Mouse (Mus musculus) Patski (cell line): Measurements from ENCODE around the gene Uap1. TPM values are rescaled to one million over a fixed set of nuclear protein-coding genes. Genes with fewer than 3 reads are reported as not detected.

Source experiments
- ATAC-seq: fragments of 100-300 bp; one replicate; pipeline ENCODE4 v1.8.0; 2021
- CTCF ChIA-PET: fragments of 350-600 bp; sonication (Branson Sonifier 250); formaldehyde crosslinking; loops from one replicate; lab custom pipeline; 2022; ENCODE audit warnings: inconsistent platforms; lab: Charles Lee
- POLR2A ChIA-PET: fragments of 350-600 bp; sonication (Branson Sonifier 250); formaldehyde crosslinking; loops from one replicate; lab custom pipeline; 2022; ENCODE audit warnings: antibody characterized with exemption, inconsistent platforms; lab: Charles Lee
- DNase-seq: peaks from one replicate; pipeline ENCODE4 v3.0.0-alpha.2; 2011; ENCODE audit warnings: low read depth, low spot score
- H3K27me3 ChIP-seq: fragments of 371-371 bp; one replicate; pipeline ENCODE4 v1.5.1; 2021
- CTCF ChIP-seq: fragments of 100-300 bp; IDR thresholded peaks from one replicate; pipeline ENCODE4 v1.5.1; 2021
- in situ Hi-C: fragments of 300-500 bp; cut with MboI; formaldehyde crosslinking; loops from 3 replicates; pipeline ENCODE4 v1.11.1; 2018; ENCODE audit warnings: low pct_unique_long_range_greater_than_20kb, mixed read lengths
- polyA plus RNA-seq: library from polyadenylated mRNA; unstranded; gene quantifications from one replicate; pipeline ENCODE4 v1.2.3, GENCODE M21; 2021

Uap1 gene
- polyA plus RNA-seq, 1 experiment from 2014 or later, result 75.2 TPM

DNA sequence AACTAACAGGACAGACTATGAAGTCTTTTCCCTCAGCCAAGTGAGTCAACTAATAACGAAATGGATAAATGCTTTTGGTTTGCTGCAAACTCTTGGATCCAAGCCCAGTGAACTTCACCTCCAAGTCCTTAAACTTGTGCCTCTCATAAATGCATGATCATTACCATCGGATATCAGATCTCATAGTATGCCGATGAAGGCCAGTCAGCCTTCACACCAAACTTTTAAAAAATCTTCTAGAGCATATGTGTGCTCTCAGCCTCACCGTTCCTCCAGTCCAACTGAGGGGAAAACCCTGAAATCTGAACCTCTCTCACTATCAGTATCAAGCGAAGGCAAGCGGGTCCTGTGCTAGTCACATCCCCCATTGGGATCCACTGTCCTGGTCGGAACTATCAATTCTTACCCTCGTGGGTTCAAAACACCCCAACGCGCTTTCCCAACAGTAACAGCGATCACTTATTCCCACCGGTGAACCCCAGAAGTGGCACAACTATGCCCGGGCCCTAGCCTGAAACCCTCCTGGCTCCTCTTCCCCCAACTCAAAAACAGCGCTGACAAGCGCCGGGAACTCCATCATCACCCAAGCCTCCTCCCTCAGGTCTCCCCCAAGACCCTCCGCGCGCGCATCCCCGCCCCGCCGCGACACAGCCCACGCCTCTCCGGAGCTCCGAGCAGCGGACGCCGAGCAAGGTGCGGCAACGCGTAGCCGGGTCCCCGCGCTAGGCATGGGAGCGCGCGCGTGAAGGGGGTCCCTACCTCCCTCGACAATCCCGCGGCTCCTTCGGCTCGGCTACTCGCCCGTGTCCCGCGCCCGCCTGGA is 555 bp downstream of the Uap1 start:
- POLR2A ChIA-PET, result interaction anchor here (0.7 kb wide), 1 partner anchor 14 kb away, joined by 3 read pairs; no protein-coding TSS in a partner anchor
- in situ Hi-C loops, result no loop called here
- no peak for TF ChIP-seq CTCF
- no peaks in the 10 kb centered on the region for H3K27me3 ChIP-seq
- CTCF ChIA-PET, result interaction anchor here (0.8 kb wide), 1 partner anchor 13 kb away, joined by 3 read pairs; no protein-coding TSS in a partner anchor
- DNase-seq (no peak), ATAC-seq (peak; percentile 59)

DNA sequence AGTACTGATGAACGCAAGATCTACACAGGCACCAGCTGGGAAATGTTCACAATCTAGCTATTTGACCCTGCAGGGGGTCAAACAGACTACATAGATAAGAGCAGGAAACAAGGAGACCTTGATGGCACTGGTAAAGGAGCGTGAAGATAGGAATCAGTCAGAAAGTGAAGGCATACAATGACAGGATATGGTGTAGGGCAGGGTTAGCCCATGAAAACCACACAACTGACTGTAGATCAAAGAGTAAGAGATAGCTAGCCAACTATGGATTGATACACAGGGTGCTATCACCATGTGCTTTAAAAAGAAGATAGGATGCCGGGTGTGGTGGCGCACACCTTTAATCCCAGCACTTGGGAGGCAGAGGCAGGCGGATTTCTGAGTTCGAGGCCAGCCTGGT is 7.0 kb downstream of the Uap1 start:
- no peak for DNase-seq
- CTCF ChIA-PET, result interaction anchor here (2.0 kb wide), 1 partner anchor 15 kb away, joined by 6 read pairs; no protein-coding TSS in a partner anchor
- H3K27me3 ChIP-seq, result no peaks in the 10 kb centered on the region
- POLR2A ChIA-PET, result no interaction called here
- TF ChIP-seq CTCF, result no peak
- in situ Hi-C loops, result no loop called here
- no peak for ATAC-seq

- DNase-seq (no peak), ATAC-seq (no peak)
- H3K27me3 ChIP-seq, result no peaks in the 10 kb centered on the region
- in situ Hi-C loops, result no loop called here
- TF ChIP-seq CTCF, result no peak
- CTCF ChIA-PET, result no interaction called here
- POLR2A ChIA-PET, result no interaction called here
Measured at GRCm38 (mm10) chr1:170164913-170165312, 9.8 kb downstream of the Uap1 start.

DNA sequence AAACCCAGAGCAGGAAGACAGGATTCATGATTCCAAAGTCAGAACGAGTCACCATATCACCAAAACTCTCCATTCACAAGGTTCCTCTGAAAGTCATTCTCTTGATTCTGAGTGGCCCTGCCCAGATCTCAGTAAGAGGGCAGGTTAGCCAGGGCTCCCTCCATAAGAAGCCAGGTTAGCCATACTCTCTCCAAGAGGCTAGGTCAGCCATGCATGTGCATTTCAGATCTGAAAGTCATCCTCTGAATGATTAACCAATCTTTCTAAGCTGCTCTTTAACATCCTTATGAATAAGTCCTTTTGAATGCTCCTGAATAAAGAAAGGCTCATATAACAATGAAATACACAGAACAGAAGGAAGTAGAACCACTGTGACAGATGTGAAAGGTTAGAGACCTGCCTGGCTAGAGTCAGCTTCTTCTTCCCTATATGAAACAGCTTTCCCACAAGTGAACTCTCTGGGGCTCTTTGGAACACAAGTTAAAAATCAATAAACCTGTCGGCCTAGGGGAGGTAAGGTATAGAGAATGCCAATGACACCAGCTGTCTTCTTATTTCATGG is 10.6 kb downstream of the Uap1 start:
- POLR2A ChIA-PET, result no interaction called here
- TF ChIP-seq CTCF, result no peak
- in situ Hi-C loops, result no loop called here
- peak; percentile 93 for ATAC-seq
- CTCF ChIA-PET, result interaction anchor here (1.0 to 3.0 kb wide), 2 partner anchors 9 to 14 kb away, joined by 4 to 7 read pairs; no protein-coding TSS in a partner anchor
- no peak for DNase-seq
- no peaks in the 10 kb centered on the region for H3K27me3 ChIP-seq

GRCm38 (mm10) chr1:170163398-170163943 is 11.3 kb downstream of the Uap1 start:
- DNase-seq, result no peak
- ATAC-seq, result no peak
- in situ Hi-C loops, result no loop called here
- CTCF ChIA-PET, result interaction anchor here (1.0 to 3.0 kb wide), 2 partner anchors 8 to 13 kb away, joined by 4 to 7 read pairs; no protein-coding TSS in a partner anchor
- POLR2A ChIA-PET, result no interaction called here
- no peak for TF ChIP-seq CTCF
- H3K27me3 ChIP-seq, result no peaks in the 10 kb centered on the region

DNA sequence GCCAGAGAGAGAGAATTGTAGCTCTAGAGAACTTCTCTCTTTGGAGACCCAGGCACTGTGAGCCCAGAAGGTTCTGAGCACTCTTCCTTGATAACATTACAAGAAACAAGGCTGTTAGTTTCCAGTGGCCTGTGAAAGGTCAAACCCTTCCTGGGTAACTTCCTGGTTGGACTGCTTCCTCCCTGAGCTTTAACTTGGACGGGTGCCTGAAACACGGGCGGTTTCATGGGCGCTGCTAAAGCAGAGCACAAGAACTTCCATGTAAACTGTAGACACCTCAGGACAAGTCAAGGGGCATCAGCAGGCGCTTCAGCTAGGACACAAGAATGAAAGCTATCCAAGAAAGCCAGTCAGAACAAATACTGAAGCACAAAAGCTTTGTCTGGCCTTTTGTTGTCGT is 12.9 kb downstream of the Uap1 start:
- DNase-seq (no peak), ATAC-seq (no peak)
- in situ Hi-C loops, result no loop called here
- POLR2A ChIA-PET, result no interaction called here
- CTCF ChIA-PET, result interaction anchor here (1.0 to 3.0 kb wide), 3 partner anchors 11 to 37 kb away, joined by 3 to 7 read pairs (median 3); no protein-coding TSS in a partner anchor
- no peaks in the 10 kb centered on the region for H3K27me3 ChIP-seq
- no peak for TF ChIP-seq CTCF

DNA sequence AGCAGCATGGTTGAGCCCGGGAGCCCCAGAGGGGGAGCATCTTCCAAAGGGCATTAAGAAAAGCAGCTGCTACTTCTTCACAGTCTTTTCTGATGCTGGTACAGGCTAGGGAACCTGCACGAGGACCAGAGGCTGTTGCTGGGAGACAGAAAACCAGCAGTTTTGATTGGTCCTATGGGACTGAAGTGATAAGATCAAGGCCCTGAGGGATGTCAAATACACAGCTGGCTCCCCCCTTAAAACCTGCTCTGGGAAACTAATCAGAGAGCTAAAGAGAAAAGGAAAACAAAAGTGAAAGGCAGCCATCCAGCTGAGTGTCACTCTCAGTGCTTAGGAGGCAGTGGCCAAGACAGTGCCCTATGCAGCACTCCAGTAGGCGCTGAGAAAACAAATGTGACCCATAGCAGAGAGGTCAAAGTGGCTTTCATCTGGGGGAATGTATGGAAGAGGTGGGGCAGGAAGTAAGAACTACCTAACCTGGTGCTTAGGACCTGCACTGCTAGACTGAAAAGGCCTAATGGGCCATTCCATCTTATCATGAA is 14.3 kb downstream of the Uap1 start:
- in situ Hi-C loops, result no loop called here
- ATAC-seq (no peak), DNase-seq (no peak)
- no peak for TF ChIP-seq CTCF
- ChIA-PET CTCF (interaction anchor here (1.0 to 1.4 kb wide), 2 partner anchors 24 to 38 kb away, joined by 3 read pairs; no protein-coding TSS in a partner anchor), POLR2A (no interaction called here)
- H3K27me3 ChIP-seq, result no peaks in the 10 kb centered on the region

- H3K27me3 ChIP-seq, result no peaks in the 10 kb centered on the region
- ATAC-seq (no peak), DNase-seq (no peak)
- TF ChIP-seq CTCF, result peak; percentile 50
- ChIA-PET CTCF (no interaction called here), POLR2A (interaction anchor here (0.5 kb wide), 1 partner anchor 9 kb away, joined by 3 read pairs; no protein-coding TSS in a partner anchor)
- in situ Hi-C loops, result no loop called here
Measured at GRCm38 (mm10) chr1:170159707-170160106, 15.1 kb downstream of the Uap1 start.

- no peaks in the 10 kb centered on the region for H3K27me3 ChIP-seq
- TF ChIP-seq CTCF, result no peak
- CTCF ChIA-PET, result interaction anchor here (0.9 to 1.5 kb wide), 6 partner anchors 8 to 186 kb away, joined by 3 to 4 read pairs (median 4); partner anchors contain the start of gene Hsd17b7
Measured at GRCm38 (mm10) chr1:170155761-170156160, 19.0 kb downstream of the Uap1 start.

GRCm38 (mm10) chr1:170155298-170155697 is 19.5 kb downstream of the Uap1 start:
- no peaks in the 10 kb centered on the region for H3K27me3 ChIP-seq
- ATAC-seq, result no peak
- in situ Hi-C loops, result no loop called here
- ChIA-PET CTCF (interaction anchor here (0.9 to 1.5 kb wide), 6 partner anchors 8 to 186 kb away, joined by 3 to 4 read pairs (median 4); partner anchors contain the start of gene Hsd17b7), POLR2A (interaction anchor here (0.7 kb wide), 1 partner anchor 8 kb away, joined by 3 read pairs; no protein-coding TSS in a partner anchor)
- DNase-seq, result no peak
- peak; percentile 39 for TF ChIP-seq CTCF

More at GRCm38 (mm10) chr1:170155761-170156160, 19.0 kb downstream of the Uap1 start:
- in situ Hi-C loops, result no loop called here
- DNase-seq (no peak), ATAC-seq (no peak)
- POLR2A ChIA-PET, result interaction anchor here (0.7 kb wide), 1 partner anchor 9 kb away, joined by 3 read pairs; no protein-coding TSS in a partner anchor
